Mouse (Mus musculus) lung, adult 18-20 months (tissue): ENCODE measurements around the gene Nt5c2.

Source experiments
- DNase-seq, 2 experiments: peaks; one replicate each; pipeline ENCODE4 v3.0.0; 2022; ENCODE audit warnings: mixed read lengths in 2 of 2

Nt5c2 gene

GRCm38 (mm10) chr19:46963440-46963839 is 51.5 kb downstream of the Nt5c2 start:
- DNase-seq: no peak

- DNase-seq: no peak
These were observed 52.1 kb downstream of the Nt5c2 start for GRCm38 (mm10) chr19:46962841-46963240.

- peak; percentile 83 to 87 for DNase-seq
These were observed 52.7 kb downstream of the Nt5c2 start for GRCm38 (mm10) chr19:46962171-46962772.

- peak; percentile 85 to 89 for DNase-seq
These were observed 53.3 kb downstream of the Nt5c2 start for GRCm38 (mm10) chr19:46961652-46962051.

GRCm38 (mm10) chr19:46961047-46961651 is 53.8 kb downstream of the Nt5c2 start:
- DNase-seq: no peak

GRCm38 (mm10) chr19:46960101-46961046 is 54.6 kb downstream of the Nt5c2 start:
- DNase-seq: no peak

- DNase-seq: no peak
These were observed 55.4 kb downstream of the Nt5c2 start for GRCm38 (mm10) chr19:46959536-46959935.

- DNase-seq: no peak
These were observed 56.4 kb downstream of the Nt5c2 start for GRCm38 (mm10) chr19:46958566-46958965.

- DNase-seq: no peak
These were observed 57.0 kb downstream of the Nt5c2 start for GRCm38 (mm10) chr19:46957971-46958370.

GRCm38 (mm10) chr19:46957001-46957400 is 58.0 kb downstream of the Nt5c2 start:
- no peak for DNase-seq

- no peak for DNase-seq
These were observed 58.5 kb downstream of the Nt5c2 start for GRCm38 (mm10) chr19:46956410-46956809.

GRCm38 (mm10) chr19:46955630-46956029 is 59.3 kb downstream of the Nt5c2 start:
- no peak for DNase-seq

GRCm38 (mm10) chr19:46953536-46953935 is 61.4 kb downstream of the Nt5c2 start:
- DNase-seq: no peak

- DNase-seq: no peak
These were observed 62.0 kb downstream of the Nt5c2 start for GRCm38 (mm10) chr19:46952986-46953385.

- no peak for DNase-seq
These were observed 70.6 kb downstream of the Nt5c2 start for GRCm38 (mm10) chr19:46944341-46944740.

- DNase-seq: no peak
These were observed 77.8 kb downstream of the Nt5c2 start for GRCm38 (mm10) chr19:46937173-46937572.

GRCm38 (mm10) chr19:46934025-46934424 is 80.9 kb downstream of the Nt5c2 start:
- no peak for DNase-seq

GRCm38 (mm10) chr19:46932608-46933007 is 82.3 kb downstream of the Nt5c2 start:
- DNase-seq: no peak

- no peak for DNase-seq
These were observed 84.9 kb downstream of the Nt5c2 start for GRCm38 (mm10) chr19:46930026-46930425.

- DNase-seq: peak; percentile 70 to 80
These were observed 85.8 kb downstream of the Nt5c2 start for GRCm38 (mm10) chr19:46929044-46929587.

- DNase-seq: no peak
These were observed 86.8 kb downstream of the Nt5c2 start for GRCm38 (mm10) chr19:46928136-46928535.

GRCm38 (mm10) chr19:46926951-46927350 is 88.0 kb downstream of the Nt5c2 start:
- no peak for DNase-seq

GRCm38 (mm10) chr19:46926357-46926756 is 88.6 kb downstream of the Nt5c2 start:
- DNase-seq: no peak
